Mouse (Mus musculus) embryo, embryonic 10 days (tissue): ENCODE measurements at regions not wholly inside any gene's neighbourhood (a gene's known extent, or its start where the extent isn't known, plus 50 kb on each side); places are given as distances from the start of the nearest gene placed in this dataset.

ENCODE experiments used
- DNase-seq: peaks from one replicate; pipeline ENCODE4 v3.0.0-alpha.2; 2015; ENCODE audit warnings: low spot score

DNA sequence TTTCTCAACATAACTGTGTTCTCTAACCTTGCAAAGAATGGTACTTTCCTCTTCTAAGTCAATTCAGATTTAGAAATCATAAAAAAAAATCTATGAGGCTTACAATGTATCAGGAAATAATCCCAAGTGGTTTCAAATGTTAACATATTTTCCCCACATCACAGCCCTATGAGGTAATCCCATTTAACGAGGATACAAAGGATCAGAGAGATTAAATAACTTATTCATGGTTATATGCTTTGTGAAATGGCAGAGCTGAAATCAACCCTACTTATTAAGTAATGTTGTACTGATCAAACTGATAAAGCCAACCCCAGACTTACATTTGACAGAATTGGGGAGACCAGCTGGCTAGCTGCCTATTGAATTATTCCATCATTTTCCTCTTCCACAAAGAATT, 614.4 kb downstream of the Ntrk3 start:
- no peak for DNase-seq

GRCm38 (mm10) chr7:78121151-78121486, 616.7 kb downstream of the Ntrk3 start:
- peak; percentile 10 for DNase-seq

DNA sequence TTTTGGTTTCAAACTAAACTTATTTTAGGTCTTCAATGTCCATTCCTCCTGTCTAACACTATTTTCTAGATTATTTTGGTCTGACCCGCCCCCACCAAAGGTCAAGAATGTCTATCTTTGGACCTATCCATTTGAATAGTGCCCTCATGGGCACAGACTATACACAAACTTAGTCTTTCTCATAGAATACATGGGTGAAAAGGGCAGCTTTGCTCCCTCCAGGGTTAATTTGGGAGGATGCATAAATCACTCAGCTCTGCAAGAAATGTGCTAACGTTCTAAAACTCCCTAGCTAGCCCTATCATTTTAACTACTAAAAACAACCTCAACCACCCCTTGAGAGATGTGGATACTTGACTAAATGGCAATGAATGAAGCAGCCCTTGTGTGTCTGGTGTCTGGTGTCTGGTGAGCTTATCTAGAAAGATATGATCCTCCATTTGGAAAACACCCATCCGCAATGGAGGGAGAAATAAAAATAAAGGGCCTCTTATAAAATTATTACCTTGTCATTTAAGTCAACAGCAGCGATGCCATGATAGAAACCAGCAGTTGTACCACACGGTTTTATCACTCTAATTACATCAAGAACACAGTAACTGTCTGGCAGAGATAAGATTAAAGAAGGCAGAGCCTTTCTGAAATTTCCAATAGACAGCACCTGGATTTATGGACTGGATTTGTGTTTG, 617.2 kb downstream of the Ntrk3 start:
- peak; percentile 9 for DNase-seq

DNA sequence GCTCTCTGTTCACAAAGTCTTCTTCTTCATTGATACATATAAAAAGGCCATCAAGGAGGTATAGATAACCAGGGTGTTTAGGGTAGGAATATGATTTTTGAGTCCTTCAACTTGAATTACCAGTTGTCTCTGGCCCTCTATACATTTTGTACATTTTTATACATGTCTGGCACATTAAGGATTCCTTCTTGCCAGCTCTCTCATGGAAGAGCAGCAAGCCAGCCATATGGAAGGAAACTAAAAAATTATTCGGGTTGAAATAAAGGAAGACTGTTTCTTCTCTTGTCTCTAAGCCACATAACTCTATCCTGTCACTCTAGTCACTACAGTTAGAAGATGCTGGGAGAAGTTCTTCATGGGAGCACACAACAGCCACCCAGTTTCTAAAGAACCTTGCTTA, 618.0 kb downstream of the Ntrk3 start:
- no peak for DNase-seq

- DNase-seq = no peak
These were observed 626.5 kb downstream of the Ntrk3 start for GRCm38 (mm10) chr7:78111291-78111690.

DNA sequence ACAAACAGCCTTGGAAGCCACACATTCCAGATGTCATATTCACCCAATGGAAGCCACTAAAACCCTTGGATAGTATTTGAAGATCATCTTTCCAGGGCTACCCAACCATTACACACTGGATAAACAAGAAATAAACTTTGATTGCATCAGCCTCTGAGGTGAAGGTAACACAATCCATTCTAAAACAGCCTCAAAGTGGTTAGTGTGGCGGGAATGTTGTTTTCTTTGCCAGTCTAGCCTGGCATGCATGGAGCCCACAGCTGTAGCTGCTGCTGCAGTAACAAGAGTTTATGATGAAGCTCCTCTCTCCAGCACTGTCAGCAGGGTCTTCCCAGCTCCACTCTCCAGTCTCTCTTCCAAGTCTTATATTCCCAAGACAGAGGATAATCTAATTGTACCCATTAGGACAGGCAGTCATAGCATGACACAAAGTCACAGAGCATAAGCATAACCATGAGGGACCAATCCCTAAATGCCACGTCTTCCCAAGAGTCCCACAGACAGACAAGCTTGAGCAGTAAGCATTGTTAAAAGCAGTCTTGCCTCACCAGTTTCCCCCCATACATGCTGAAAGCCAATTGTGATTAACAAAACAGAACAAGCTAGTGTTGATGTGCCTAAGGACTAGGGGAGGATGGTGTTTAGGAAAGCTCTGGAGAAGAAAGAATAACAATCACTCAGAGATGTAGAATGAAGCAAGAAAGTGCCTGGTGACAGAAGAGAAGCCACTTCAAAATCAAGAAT, 634.1 kb downstream of the Ntrk3 start:
- no peak for DNase-seq

DNA sequence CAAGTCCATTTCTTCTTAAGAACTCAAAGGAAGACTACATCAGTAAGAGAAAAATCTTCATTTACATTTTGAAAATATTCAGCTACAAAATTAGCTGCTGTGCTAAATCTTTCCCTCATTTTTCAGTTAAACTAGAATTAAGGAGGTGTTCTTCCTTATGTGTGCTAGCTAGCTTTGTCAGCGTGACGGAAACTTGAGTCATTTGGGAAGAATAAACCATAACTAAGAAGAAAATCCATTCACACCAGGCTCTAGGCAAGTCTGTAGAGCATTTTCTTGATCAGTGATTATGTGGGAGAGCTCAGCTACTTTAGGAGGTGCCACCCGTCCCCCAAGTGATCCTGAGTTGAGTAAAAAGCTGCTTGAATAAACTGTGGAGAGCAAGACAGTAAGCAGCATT, 635.4 kb downstream of the Ntrk3 start:
- no peak for DNase-seq

DNA sequence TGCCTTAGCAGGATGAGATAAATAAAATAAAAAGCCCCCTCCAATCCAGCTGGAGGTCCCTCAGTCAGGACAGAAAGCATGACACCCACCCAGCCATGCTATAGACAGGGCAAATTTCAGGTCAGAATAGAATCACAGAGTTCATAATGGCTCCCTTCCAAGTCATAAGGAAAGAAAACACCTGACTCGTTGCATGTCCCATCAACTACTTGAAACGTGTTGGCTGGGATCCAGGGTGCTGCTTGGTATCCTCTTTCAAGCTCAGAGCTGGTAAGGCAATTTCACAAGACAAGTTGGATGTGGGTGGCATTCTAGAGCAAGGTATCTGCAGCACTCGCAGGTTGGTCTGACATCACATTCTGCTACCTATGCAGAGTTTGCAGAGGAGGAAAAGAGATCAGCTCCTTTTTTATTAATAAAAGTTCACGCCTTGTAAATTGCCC, 651.2 kb downstream of the Ntrk3 start:
- DNase-seq = peak; percentile 5

DNA sequence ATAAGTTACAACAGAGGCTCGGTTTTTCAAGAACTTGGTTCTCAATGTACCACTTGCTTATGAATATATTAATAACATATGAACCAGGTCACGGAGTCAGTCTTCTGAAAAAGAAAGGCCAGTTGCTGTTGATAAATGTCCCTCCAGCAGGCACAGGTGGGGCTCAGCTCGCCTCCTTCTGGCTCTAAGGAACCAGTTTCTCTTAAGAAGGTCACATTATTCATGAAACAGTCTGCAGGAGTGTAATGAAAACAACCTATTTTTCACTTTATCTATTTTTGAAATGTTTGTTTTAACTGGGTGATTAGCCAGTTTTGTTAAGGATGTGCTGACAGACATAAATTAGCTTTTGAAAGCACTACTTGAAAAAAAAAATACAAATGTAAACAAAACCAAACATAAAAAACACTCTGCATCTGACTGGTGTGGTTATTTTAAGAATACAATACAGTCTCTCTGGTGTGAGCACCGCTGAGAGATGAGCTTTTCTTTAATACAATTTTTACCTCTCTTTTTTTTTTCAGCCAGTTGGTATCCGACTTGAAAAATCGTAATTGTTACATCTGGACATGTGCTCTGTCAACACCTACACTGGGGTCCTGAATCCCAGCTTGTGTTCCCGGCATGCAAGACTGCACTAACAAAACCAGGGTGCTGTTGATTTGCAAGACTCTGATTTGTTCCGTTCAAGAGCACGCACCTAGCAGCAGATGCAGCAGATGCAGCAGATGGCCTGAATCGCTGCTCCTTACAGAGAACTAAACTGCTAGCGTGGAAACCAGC, 651.8 kb downstream of the Ntrk3 start:
- DNase-seq = peak; percentile 19

DNA sequence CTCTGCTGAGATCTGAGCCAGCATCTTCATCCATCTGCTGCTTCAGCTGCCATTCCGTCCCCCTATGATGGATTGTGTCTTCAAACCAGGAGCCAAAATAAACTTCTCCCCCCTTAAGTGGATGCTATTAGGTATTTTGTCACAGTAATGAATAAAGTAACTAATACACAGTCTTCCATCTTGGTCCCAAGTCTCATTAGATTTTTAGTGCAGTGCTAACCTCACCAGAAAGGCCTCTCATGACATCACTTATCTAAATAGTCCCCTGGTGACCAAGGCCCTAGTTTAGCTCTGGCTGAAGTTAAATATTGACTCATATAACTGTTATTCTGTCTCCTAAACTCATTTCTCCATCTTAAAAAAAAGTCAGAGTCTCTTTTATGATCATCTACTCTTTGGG, 658.1 kb downstream of the Ntrk3 start:
- DNase-seq = no peak

DNA sequence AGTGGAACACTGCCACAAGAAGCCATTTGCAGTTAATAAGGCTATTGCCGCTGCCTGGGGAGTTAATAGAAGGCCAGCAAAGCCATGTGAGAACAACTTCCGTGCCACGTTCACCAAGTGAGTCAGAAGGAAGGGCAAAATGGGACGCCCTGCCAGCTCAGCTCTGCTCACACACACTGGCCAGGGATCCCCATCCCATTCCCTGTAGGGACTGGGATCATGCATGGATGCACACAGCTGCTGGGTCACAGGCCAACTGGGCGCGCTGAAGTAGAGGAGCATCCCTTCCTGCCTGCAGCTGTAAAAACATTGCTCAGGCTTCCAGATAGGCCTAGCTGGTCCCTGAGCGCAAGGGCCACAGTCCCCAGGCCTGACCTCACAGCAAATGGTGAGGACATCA, 666.7 kb downstream of the Ntrk3 start:
- DNase-seq = peak; percentile 69

GRCm38 (mm10) chr7:78061631-78062030, 676.2 kb downstream of the Ntrk3 start:
- no peak for DNase-seq

GRCm38 (mm10) chr7:78049606-78050005, 688.2 kb downstream of the Ntrk3 start:
- no peak for DNase-seq

DNA sequence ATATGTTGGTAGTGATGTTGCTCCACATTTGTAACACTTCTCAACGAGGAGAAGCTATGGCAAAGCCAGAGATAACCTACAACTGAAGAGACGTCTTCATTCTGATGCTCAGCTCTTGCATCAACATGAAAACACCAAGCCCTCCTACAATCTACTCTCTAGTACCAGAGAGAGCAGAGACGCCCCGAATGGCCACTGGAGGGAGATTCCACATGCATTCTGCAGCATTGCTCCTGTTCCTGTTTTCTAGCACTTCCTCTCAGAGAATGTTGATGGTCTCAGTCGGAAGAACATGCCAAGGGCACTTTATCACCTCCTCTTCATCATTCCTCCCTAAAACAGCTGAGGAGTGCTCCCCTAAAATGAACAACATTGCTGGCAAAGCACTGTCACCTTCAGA, 692.4 kb downstream of the Ntrk3 start:
- no peak for DNase-seq

GRCm38 (mm10) chr7:78031032-78031431, 706.8 kb downstream of the Ntrk3 start:
- no peak for DNase-seq

GRCm38 (mm10) chr7:78026992-78027615, 710.7 kb downstream of the Ntrk3 start:
- DNase-seq = peak; percentile 32

- DNase-seq = no peak
These were observed 714.2 kb downstream of the Ntrk3 start for GRCm38 (mm10) chr7:78023591-78023990.

DNA sequence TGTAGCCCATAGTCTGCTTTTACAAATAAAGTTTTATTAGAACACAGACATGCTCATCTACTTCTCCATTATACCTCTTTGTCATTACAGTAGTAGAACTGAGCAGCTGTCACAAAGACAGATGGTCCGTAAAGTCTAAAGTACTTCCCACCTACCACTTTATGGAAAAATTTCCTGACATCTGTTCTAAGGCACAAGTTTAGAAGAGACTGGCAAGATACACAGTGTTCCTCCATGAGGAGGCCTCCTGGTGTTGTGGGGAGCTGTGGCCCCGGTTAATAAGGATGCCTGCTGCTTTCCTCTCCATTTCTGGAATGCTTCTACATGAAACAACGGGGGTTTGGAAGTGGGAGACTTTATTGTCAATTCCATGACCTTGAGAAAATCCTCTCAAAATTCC, 714.7 kb downstream of the Ntrk3 start:
- no peak for DNase-seq

- DNase-seq = no peak
These were observed 724.2 kb downstream of the Ntrk3 start for GRCm38 (mm10) chr7:78013631-78014030.

- no peak for DNase-seq
These were observed 734.7 kb downstream of the Ntrk3 start for GRCm38 (mm10) chr7:78003086-78003485.

GRCm38 (mm10) chr7:77993840-77994239, 744.0 kb downstream of the Ntrk3 start:
- DNase-seq = no peak

DNA sequence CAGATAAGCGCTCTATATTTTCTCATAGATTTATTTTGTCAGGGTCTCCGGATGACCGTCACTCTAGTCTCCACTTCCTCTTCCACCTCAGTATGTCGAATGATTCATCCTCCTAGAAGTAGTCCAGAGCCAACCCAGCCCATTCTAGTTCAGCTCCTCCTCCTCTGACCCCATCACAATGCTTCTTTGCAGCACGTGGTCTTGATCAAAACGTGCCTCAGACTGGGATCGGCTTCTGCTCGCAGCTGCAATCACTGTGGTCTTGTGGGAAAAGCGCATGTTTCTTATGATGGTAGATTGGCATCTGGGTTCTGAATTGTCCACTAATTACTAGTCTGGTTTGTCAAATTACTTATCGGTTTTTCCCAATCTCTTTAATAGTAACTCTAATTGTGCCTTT, 747.7 kb downstream of the Ntrk3 start:
- DNase-seq = no peak

DNA sequence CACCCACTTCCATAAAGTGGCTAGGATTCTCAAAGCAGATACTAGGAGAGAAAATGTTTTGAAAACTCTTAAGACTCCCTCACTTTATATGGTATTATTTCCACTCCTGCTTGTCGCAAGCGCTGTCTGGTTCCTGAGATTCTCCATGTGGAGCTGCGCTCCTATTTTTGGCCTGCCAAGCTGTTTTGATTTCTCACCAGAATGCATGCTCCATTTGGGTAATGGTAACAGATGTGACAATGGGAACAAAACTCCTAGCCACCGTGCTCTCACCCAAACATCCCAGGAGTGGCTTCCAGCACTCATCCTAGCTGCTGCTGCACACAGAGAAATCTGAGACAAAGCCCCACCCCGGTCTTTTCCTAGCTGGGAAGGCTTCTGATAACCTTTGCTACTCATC, 749.6 kb downstream of the Ntrk3 start:
- no peak for DNase-seq
